Mouse (Mus musculus) hindbrain, embryonic 14.5 days (tissue): ENCODE results near the gene Ttll13. TPM values are rescaled to one million over a fixed set of nuclear protein-coding genes. Genes with fewer than 3 reads are reported as not detected.

Experiments used
- ATAC-seq: fragments of 200-750 bp; cut with Nextera tagmentation; 2 replicates; pipeline ENCODE4 v1.8.0; 2017; ENCODE audit warnings: moderate number of reproducible peaks, mild to moderate bottlenecking, moderate TSS enrichment, moderate library complexity; ENCODE audit not compliant: low FRiP score
- DNase-seq: peaks from one replicate; pipeline ENCODE4 v3.0.0-alpha.2; 2015; ENCODE audit warnings: low spot score
- H3K27ac ChIP-seq: fragments of 300-500 bp; sonication (generic); 2 replicates; pipeline ENCODE4 v1.5.1; 2014; ENCODE audit warnings: mild to moderate bottlenecking, moderate library complexity
- H3K27me3 ChIP-seq: fragments of 300-500 bp; sonication (generic); 2 replicates; pipeline ENCODE4 v1.6.1; 2014; ENCODE audit warnings: mild to moderate bottlenecking, low read length, mixed read lengths; ENCODE audit not compliant: control insufficient read depth, insufficient read depth
- H3K36me3 ChIP-seq: fragments of 300-500 bp; sonication (generic); replicated peaks from 2 replicates; pipeline ENCODE4 v1.6.1; 2014; ENCODE audit not compliant: control insufficient read depth, insufficient read depth
- H3K4me1 ChIP-seq: fragments of 300-500 bp; sonication (generic); replicated peaks from 2 replicates; pipeline ENCODE4 v1.6.1; 2014; ENCODE audit warnings: antibody characterized with exemption, low read length, mixed read lengths; ENCODE audit not compliant: control insufficient read depth, insufficient read depth
- H3K4me2 ChIP-seq: fragments of 300-500 bp; sonication (generic); replicated peaks from 2 replicates; pipeline ENCODE4 v1.6.1; 2014; ENCODE audit warnings: mild to moderate bottlenecking, moderate library complexity
- H3K4me3 ChIP-seq: fragments of 300-500 bp; sonication (generic); replicated peaks from 2 replicates; pipeline ENCODE4 v1.5.1; 2014; ENCODE audit warnings: mild to moderate bottlenecking, low read length
- H3K9ac ChIP-seq: fragments of 300-500 bp; sonication (generic); 2 replicates; pipeline ENCODE4 v1.6.1; 2014
- H3K9me3 ChIP-seq: fragments of 300-500 bp; sonication (generic); 2 replicates; pipeline ENCODE4 v1.6.1; 2016; ENCODE audit warnings: low read length; ENCODE audit not compliant: control insufficient read depth
- WGBS: fragments of 180-500 bp; shearing (Covaris S2); extraction: QIAGEN DNeasy Blood & Tissue Kit; methylation state at CpG from one replicate; pipeline ENCODE4 v1.1.7; 2014; 5-methylcytosine and 5-hydroxymethylcytosine counted together
- polyA plus RNA-seq: library from polyadenylated mRNA; unstranded; fragments of >200 nt; fragmentation: Nextera tagmentation; extraction: Ambion mirVana; gene quantifications from 2 replicates; pipeline ENCODE4 v1.2.1, GENCODE M21; 2014

Gene Ttll13
- polyA plus RNA-seq, 1 experiment from 2014 or later, result 1.7 TPM

GRCm38 (mm10) chr7:80246859-80247258 lies 683 bp downstream of the Ttll13 start:
- DNase-seq, result no peak
- ATAC-seq, result no peak
- peak overlapping the region; percentile 55 for H3K4me3 ChIP-seq
- 0 out of 2 replicates have a peak, but pooled peaks cover 3% of the 10 kb centered on the region for H3K36me3 ChIP-seq
- peak overlapping the region; percentile 53 for H3K4me2 ChIP-seq
- no peaks in the 10 kb centered on the region for H3K9me3 ChIP-seq
- H3K9ac ChIP-seq, result peak overlapping the region; percentile 68; the same call in 1 of the 2 replicates
- 72% methylated on average over 7 of the region's 7 CpGs for WGBS
- no peaks in the 10 kb centered on the region for H3K4me1 ChIP-seq
- no peaks in the 10 kb centered on the region; the same call in 1 of the 2 replicates for H3K27me3 ChIP-seq
- 0 out of 2 replicates have a peak overlapping the region, but pooled peaks have one; percentile 84 for H3K27ac ChIP-seq

GRCm38 (mm10) chr7:80252437-80252836 lies 6.3 kb downstream of the Ttll13 start:
- H3K4me1 ChIP-seq, result no peaks in the 10 kb centered on the region
- WGBS, result 80% methylated on average over 7 of the region's 7 CpGs
- no peak overlapping the region for H3K4me2 ChIP-seq
- H3K27me3 ChIP-seq, result peaks cover 5% of the 10 kb centered on the region
- no peak overlapping the region for H3K27ac ChIP-seq
- no peak overlapping the region for H3K4me3 ChIP-seq
- ATAC-seq (no peak), DNase-seq (no peak)
- H3K9ac ChIP-seq, result no peak overlapping the region
- no peaks in the 10 kb centered on the region for H3K36me3 ChIP-seq
- H3K9me3 ChIP-seq, result no peaks in the 10 kb centered on the region

GRCm38 (mm10) chr7:80252886-80253285 lies 6.7 kb downstream of the Ttll13 start:
- Histone ChIP-seq H3K4me2 (no peak overlapping the region), H3K36me3 (no peaks in the 10 kb centered on the region), H3K9ac (no peak overlapping the region), H3K9me3 (no peaks in the 10 kb centered on the region), H3K27ac (no peak overlapping the region), H3K27me3 (peaks cover 6% of the 10 kb centered on the region), H3K4me3 (no peak overlapping the region), H3K4me1 (no peaks in the 10 kb centered on the region)
- DNase-seq, result no peak
- WGBS, result 87% methylated on average over 11 of the region's 11 CpGs
- ATAC-seq, result no peak

- H3K27me3 ChIP-seq, result peaks cover 28% of the 10 kb centered on the region
- no peak overlapping the region for H3K9ac ChIP-seq
- H3K36me3 ChIP-seq, result no peaks in the 10 kb centered on the region
- no peak overlapping the region for H3K27ac ChIP-seq
- peaks cover 5% of the 10 kb centered on the region; the same call in 1 of the 2 replicates for H3K4me1 ChIP-seq
- WGBS, result 79% methylated on average over 2 of the region's 2 CpGs
- ATAC-seq, result no peak
- no peak for DNase-seq
- H3K4me2 ChIP-seq, result no peak overlapping the region
- H3K4me3 ChIP-seq, result no peak overlapping the region
- no peaks in the 10 kb centered on the region for H3K9me3 ChIP-seq
These were observed 9.8 kb downstream of the Ttll13 start for GRCm38 (mm10) chr7:80255981-80256380.

DNA sequence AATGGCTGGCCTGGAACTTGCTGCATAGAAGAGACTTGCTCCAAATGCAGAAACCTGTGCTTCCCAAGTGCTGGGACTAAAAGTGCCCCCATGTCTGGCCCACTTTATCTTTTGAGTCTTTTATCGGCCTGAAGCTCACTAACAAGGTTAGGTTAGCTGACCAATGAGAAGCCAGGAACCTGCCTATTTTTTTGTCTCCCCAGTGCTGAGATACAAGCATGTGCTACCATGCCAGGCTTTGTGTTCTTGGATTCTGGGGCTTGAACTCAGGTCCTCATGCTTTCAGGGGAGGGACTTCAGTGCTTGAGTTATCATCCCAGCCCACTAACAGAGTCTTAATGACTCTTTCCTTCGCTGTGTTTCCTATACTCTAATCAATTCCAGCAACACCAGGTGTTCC lies 11.5 kb downstream of the Ttll13 start:
- no peak overlapping the region for H3K27ac ChIP-seq
- H3K9me3 ChIP-seq, result no peaks in the 10 kb centered on the region
- H3K4me2 ChIP-seq, result no peak overlapping the region
- no peak overlapping the region for H3K4me3 ChIP-seq
- ATAC-seq, result no peak
- peaks cover 28% of the 10 kb centered on the region for H3K27me3 ChIP-seq
- WGBS, result 71% methylated on average over 2 of the region's 2 CpGs
- no peaks in the 10 kb centered on the region for H3K36me3 ChIP-seq
- peaks cover 15% of the 10 kb centered on the region for H3K4me1 ChIP-seq
- no peak for DNase-seq
- H3K9ac ChIP-seq, result no peak overlapping the region

DNA sequence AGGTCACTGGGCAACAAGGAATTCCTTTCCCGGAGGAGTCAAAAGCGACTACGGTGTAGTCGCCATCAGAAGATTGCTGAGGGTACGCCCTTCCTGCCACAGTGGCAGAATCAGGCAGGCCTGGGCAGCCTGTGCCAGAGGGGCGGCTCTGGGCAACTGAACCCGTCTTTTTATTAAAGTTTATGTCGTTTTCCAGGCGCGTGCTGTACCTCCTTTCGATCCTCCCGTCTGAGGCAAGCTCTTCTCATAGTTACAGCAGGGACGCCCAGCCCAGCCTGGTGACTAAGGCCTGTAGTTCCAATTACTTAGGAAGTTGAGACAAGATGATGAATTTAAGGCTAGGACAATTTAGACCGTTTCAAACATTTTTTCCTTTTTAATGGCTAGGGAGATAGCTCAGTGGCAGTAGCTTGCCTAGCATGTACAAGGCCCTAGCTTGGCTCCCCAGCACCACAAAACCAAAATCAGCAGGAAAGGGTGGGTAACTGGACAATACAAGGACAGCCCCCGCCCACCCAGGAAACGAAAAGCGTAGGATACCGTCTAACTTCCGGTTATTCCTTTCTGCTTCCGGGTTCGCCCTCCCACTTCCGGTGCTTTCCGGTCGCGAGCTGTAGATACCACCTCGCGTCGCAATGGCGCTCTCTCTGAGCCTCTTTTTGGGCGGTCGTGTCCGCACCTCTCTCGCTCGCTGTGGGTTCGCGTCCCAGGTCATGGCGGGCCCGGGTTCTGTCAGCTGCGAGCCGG lies 14.6 kb downstream of the Ttll13 start, which contains the start of gene Ngrn:
TSS of gene Ngrn (plus strand) at position 591 of the 747 bp plus-strand sequence.
- Histone ChIP-seq H3K9ac (peak within 1 kb of the TSS; percentile 83), H3K9me3 (no peaks in the 10 kb centered on the region), H3K4me3 (peak within 1 kb of the TSS; percentile 82), H3K27me3 (peaks cover 22% of the 10 kb centered on the region), H3K4me1 (peaks cover 15% of the 10 kb centered on the region), H3K4me2 (peak within 1 kb of the TSS; percentile 90), H3K36me3 (peaks cover 21% of the 10 kb centered on the region), H3K27ac (peak within 1 kb of the TSS; percentile 83)
- DNase-seq (peak; percentile 88), ATAC-seq (peak; percentile 91)
- WGBS, result 27% methylated on average over 40 of the region's 40 CpGs

DNA sequence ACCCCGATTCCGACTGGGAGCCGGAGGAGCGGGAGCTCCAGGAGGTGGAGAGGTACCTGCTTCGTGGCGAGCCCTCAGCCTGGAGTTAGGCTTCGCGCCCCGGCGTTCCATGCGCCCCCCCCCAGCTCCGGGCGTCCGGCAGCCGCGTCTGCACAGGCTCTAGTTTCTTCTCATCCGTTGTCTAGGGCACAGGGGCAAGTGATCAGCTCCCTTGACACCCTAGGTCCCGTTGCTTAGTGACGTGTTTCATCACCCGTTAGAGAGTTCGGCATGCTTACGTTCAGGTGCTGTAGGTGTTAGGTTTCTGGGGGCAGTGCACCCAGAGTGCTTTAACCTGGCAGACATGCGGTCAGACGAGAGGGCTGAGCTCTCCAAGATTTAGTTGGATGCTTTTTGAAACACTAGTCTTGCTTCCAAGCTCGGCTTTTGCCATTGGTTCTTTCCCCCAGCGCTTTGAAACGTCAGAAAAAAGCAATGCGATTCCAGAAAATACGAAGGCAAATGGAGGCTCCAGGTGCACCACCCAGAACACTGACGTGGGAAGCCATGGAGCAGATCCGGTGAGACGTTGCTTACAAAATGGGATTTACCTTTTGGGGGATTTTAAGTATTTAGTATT lies 15.3 kb downstream of the Ttll13 start:
- ATAC-seq, result peak; percentile 77
- H3K9ac ChIP-seq, result peak overlapping the region; percentile 83
- H3K27ac ChIP-seq, result peak overlapping the region; percentile 83
- WGBS, result 2% methylated on average over 32 of the region's 32 CpGs
- no peak for DNase-seq
- peak overlapping the region; percentile 90 for H3K4me2 ChIP-seq
- no peaks in the 10 kb centered on the region for H3K9me3 ChIP-seq
- peaks cover 22% of the 10 kb centered on the region for H3K27me3 ChIP-seq
- H3K4me1 ChIP-seq, result peaks cover 15% of the 10 kb centered on the region
- peak overlapping the region; percentile 82 for H3K4me3 ChIP-seq
- H3K36me3 ChIP-seq, result peaks cover 28% of the 10 kb centered on the region

- peaks cover 22% of the 10 kb centered on the region for H3K4me1 ChIP-seq
- no peak overlapping the region for H3K9ac ChIP-seq
- no peaks in the 10 kb centered on the region for H3K9me3 ChIP-seq
- WGBS, result 97% methylated on average over 12 of the region's 12 CpGs
- H3K27ac ChIP-seq, result no peak overlapping the region
- ATAC-seq (no peak), DNase-seq (no peak)
- 0 out of 2 replicates have a peak, but pooled peaks cover 5% of the 10 kb centered on the region for H3K27me3 ChIP-seq
- no peak overlapping the region for H3K4me3 ChIP-seq
- H3K36me3 ChIP-seq, result peaks cover 37% of the 10 kb centered on the region
- no peak overlapping the region for H3K4me2 ChIP-seq
These were observed 18.4 kb downstream of the Ttll13 start for GRCm38 (mm10) chr7:80264606-80265005.

- WGBS, result 88% methylated on average over 1 of the region's 1 CpGs
- DNase-seq, result no peak
These were observed 21.6 kb downstream of the Ttll13 start for GRCm38 (mm10) chr7:80267764-80268163.

More at GRCm38 (mm10) chr7:80267764-80268163, 21.6 kb downstream of the Ttll13 start:
- no peaks in the 10 kb centered on the region for H3K27me3 ChIP-seq
- H3K27ac ChIP-seq, result no peak overlapping the region
- peaks cover 50% of the 10 kb centered on the region for H3K36me3 ChIP-seq
- peaks cover 28% of the 10 kb centered on the region for H3K4me1 ChIP-seq
- H3K4me3 ChIP-seq, result no peak overlapping the region
- H3K9me3 ChIP-seq, result no peaks in the 10 kb centered on the region
- no peak for ATAC-seq
- no peak overlapping the region for H3K4me2 ChIP-seq
- no peak overlapping the region for H3K9ac ChIP-seq
